Mouse (Mus musculus) ES-Bruce4 (cell line): ENCODE results near the gene Mcoln1.

Experiments
- CTCF ChIP-seq: IDR thresholded peaks from one replicate; pipeline ENCODE4 v1.8.1; 2011; ENCODE audit warnings: low read depth, low read length
- POLR2A ChIP-seq: IDR thresholded peaks from one replicate; pipeline ENCODE4 v1.8.1; 2011; ENCODE audit warnings: low read length; ENCODE audit not compliant: insufficient read depth

DNA sequence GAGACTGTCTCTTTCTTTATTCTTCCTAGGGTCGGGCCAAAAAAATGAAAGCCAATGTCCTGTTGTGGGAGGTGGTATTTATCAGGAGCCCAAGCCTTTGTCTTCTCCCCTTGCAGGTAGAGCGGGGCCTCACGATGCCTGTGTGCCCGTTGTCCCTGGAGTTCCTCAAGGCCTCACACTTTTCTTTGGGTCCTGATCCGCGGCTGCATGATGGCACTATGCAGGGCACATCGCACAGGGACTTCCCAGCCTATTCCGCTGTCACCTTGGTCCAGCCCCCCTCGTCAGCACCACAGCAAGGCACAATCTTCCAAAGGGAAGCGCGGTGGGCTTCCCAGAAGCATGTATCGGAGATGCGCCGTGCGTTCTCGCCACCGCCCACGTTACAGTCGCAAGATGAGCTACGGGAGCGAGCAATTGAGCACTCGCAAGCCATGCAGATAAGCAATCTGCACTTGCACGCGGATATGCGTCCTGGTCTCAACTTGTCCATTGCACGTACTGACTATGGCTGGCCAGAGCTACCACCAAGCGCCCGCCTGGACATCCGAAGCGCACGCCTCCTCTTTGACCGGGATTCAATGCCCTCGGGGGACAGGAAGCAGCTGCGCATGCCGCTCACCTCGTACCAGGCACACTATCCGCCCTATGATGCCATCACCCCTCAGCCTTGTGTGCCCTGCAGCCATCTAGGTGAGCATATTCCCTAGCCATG is 24.4 kb upstream of the Mcoln1 start:
- TF ChIP-seq CTCF (no peak), POLR2A (no peak)
